Mouse (Mus musculus) B cell, adult 67 days (primary cell): ENCODE results near the gene Itpr3. TPM values are rescaled to one million over a fixed set of nuclear protein-coding genes. Genes with fewer than 3 reads are reported as not detected.

ENCODE experiments used
- total RNA-seq, 2 experiments: library from RNA; stranded (reverse); gene quantifications; 4 replicates each; pipeline ENCODE4 v1.2.4; 2023

Gene Itpr3
- 100 to 1,000 TPM; 186 to 191 TPM for total RNA-seq

DNA sequence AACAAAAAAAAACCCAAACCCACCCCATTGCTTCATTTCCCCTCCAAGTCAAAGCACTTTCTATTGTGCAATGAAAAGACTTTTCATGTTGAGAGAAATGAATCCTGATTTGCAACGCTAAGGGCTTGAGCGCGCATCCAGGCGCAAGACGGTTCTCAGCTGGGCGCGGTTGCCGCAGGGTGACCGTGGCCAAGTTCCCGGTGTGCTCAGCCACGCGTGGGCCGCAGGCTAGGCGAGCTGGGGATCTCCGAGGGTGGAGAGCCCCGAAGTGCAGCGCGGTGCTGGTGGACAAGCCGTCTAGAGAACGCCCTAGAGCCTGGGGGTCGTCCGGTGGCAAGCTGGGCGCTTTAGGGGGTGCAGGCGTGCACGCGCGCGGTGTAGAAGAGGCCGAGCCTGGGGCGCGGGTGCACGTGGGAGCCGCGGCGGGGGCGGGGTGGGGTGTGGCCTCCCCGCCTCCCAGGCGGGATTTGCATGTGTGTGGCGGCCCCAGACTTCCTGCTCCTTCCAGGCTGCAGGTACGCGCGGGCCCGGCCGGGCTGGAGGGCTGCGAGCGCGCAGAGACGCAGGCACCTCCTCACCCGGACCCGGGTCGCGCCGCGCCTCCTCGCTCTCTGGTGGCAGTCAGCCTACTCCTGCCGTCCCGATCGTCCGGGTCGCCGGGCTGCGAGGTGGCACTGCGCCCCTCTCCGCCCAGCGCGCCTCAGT lies at the start of gene Itpr3:
Gene Itpr3 (plus strand): TSS at position 493 of the 705 bp plus-strand sequence.

DNA sequence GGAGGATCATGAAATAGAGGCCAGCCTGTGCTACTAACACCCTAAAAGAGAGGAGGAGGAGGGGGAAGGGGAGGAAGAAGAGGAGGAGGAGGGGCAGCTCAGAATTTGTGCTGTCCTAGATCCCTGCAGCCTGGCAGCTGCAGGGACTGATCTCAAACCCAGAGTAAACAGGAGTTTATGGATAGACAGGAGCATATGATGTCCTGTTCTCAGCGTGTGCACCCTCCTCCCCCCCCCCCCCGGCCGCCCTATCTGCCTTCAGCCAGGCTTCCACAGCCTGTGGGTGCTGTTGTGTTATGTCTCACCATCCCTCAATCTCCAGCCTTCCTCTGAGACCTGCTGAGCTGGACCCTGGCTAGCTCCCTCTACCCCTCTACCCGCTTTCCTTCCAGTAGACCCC lies 28.2 kb upstream of the Itpr3 start, which contains the start of gene Bak1:
Gene Bak1 (minus strand): TSS at position 101 of the 400 bp plus-strand sequence.

DNA sequence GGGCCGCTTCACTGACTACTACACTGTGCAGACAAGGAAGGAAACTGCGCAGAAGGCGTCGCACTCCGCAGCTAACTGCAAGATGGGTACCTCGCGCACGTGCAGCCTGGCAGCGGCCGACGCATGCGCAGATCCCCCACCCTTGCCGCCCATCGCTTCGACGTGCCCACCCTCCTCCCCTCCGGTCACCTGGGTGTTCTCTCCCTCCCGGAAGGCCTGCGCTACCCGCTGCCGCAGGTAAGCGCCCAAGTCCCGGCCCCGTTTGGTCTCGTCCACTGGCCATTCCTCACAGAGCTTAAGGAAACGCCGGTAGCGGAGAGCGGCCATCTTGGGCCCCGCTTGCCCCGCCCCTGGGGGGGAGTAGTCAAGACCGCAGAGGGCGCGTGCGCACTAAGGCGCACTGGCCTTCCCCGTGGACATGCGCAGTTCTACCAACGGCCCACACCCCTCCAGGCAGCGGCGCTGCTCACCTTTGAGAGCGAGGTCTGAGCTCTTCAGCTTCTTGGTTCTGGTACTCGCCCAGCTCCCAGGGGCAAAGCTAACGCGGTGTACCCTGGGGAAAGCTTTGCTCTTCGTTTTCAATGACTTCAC lies 76.5 kb downstream of the Itpr3 start, which contains the start of gene Uqcc2:
Gene Uqcc2 (minus strand): TSS at position 366 of the 591 bp plus-strand sequence.

DNA sequence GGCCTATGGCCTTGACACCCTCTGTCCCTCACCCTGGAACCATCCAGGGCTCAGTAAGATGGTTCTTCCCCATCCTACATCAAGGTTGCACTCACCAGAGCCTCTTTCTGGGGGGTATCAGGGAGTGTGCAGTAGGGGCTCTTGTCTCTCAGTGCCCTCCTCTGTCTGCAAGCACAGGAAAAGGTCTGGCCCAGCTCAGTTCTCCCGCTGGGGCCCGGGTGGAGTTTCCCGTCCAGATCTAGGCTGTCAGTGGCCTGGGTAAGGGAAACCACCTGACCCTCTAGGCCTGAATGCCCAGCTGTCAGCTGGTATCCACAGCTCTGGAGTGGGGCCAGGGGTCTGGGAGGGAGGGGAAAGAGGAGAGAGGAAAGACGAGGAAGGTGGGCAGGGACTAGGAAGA lies 110.4 kb downstream of the Itpr3 start, which contains the start of gene Ip6k3:
Gene Ip6k3 (minus strand): TSS at position 251 of the 400 bp plus-strand sequence.

Other genes starting within 250 kb of the Itpr3 start
- gene Nkx2-5, start 212.3 kb upstream of the Itpr3 start, total RNA-seq = not detected
- gene Kifc5b, start 140.2 kb upstream of the Itpr3 start, total RNA-seq = 10 to 100 TPM in 1 of 2 experiments, 1 to 10 TPM in 1; 5.7 to 11.6 TPM
- 100 to 1,000 TPM; 123 to 132 TPM for gene Phf1, start 124.3 kb upstream of the Itpr3 start, total RNA-seq
- 10 to 100 TPM; 76.1 to 80.4 TPM for gene Cuta, start 117.7 kb upstream of the Itpr3 start, total RNA-seq
- 1 to 10 TPM; 2.3 to 3.2 TPM for gene Syngap1, start 116.1 kb upstream of the Itpr3 start, total RNA-seq
- 10 to 100 TPM; 23.5 to 24.4 TPM for gene Zbtb9, start 84.1 kb upstream of the Itpr3 start, total RNA-seq
- gene Bak1, start 28.3 kb upstream of the Itpr3 start, total RNA-seq = 10 to 100 TPM; 40.2 to 42.1 TPM
- gene Uqcc2, start 76.6 kb downstream of the Itpr3 start, total RNA-seq = 10 to 100 TPM; 46.6 to 56.5 TPM
- not detected for gene Ip6k3, start 110.5 kb downstream of the Itpr3 start, total RNA-seq
- 10 to 100 TPM; 88.6 to 89.8 TPM for gene Lemd2, start 147.2 kb downstream of the Itpr3 start, total RNA-seq